Mouse (Mus musculus): ENCODE data around the gene Olfr1116. TPM values are rescaled to one million over a fixed set of nuclear protein-coding genes. Genes with fewer than 3 reads are reported as not detected.
"Not testable (repeated sequence)": the region's sequence is repeated elsewhere in the genome, so short reads cannot be mapped to it uniquely, and the experiment has no call there.

The Olfr1116 gene
- polyA plus RNA-seq (2014; fragmentation: Nextera tagmentation; extraction: Ambion mirVana): not detected in 2 replicates

DNA sequence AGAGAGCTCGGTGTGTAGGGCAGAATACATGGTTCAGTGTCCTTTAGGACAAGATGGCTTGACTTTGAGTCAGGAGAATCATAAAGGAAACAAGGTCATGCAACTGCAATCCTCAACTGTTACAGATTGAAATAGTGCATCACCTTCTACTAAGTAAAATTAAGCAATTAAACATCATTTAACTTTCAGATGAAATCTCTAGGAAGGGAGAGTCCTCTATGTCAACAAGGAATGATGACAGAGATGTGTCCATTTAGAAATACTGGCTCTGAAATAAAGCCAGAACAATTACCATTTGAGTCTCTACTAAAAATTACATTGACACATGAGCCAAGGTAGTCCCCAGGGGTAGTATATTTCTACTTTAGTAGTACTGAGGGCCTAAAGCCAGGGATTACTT lies at the start of gene Olfr1116:
Olfr1116 (plus strand) TSS at position 301 of the 400 bp plus-strand sequence.
- Histone ChIP-seq H3K9me3 (ENCODE audit: control insufficient read depth, low read depth, low read length) (no peaks in the 10 kb centered on the region), H3K27me3 (ENCODE audit: control insufficient read depth, insufficient read depth, low read length) (no peaks in the 10 kb centered on the region), H3K36me3 (ENCODE audit: control insufficient read depth, insufficient read depth, low read length) (no peaks in the 10 kb centered on the region), H3K27ac (ENCODE audit: low read length) (no peak within 1 kb of the TSS), H3K4me3 (ENCODE audit: low read depth, low read length) (no peak within 1 kb of the TSS), H3K4me1 (ENCODE audit: control insufficient read depth, insufficient read depth, low read length) (no peaks in the 10 kb centered on the region), H3K4me2 (replicated peaks; ENCODE audit: low read depth, low read length) (no peak within 1 kb of the TSS), H3K9ac (replicated peaks; ENCODE audit: low read depth, low read length) (no peak within 1 kb of the TSS)
- WGBS: 93% methylated on average over 1 of the region's 1 CpGs
- ATAC-seq (ENCODE audit: insufficient number of reproducible peaks, insufficient read depth, low FRiP score, low read depth): no peak

DNA sequence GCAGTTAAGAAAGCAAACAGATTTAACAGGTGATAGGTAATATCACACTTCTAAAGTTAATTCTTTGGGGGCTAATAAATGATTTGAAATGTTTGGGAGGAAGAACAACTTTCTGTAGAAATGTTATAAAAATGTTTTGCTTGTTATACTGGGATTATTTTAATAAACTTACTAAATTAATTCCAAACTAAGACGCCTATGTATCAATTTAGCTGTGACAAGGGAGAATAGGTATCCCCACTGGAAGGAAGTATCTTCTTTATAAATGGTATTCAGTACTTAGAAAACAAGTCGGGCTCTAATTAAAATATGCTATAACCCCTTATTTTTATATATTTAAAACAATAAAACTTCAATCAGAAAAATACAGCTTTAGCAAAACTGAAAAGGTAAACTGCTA lies 19.6 kb upstream of the Olfr1116 start, which contains the start of gene Olfr1115:
Olfr1115 (plus strand) TSS at position 301 of the 400 bp plus-strand sequence.
- 81% methylated on average over 2 of the region's 2 CpGs for WGBS
- Histone ChIP-seq H3K4me1 (ENCODE audit: control insufficient read depth, insufficient read depth, low read length) (no peaks in the 10 kb centered on the region), H3K27ac (ENCODE audit: low read length) (no peak within 1 kb of the TSS), H3K9me3 (ENCODE audit: control insufficient read depth, low read depth, low read length) (no peaks in the 10 kb centered on the region), H3K36me3 (ENCODE audit: control insufficient read depth, insufficient read depth, low read length) (no peaks in the 10 kb centered on the region), H3K9ac (replicated peaks; ENCODE audit: low read depth, low read length) (no peak within 1 kb of the TSS), H3K27me3 (ENCODE audit: control insufficient read depth, insufficient read depth, low read length) (no peaks in the 10 kb centered on the region), H3K4me3 (ENCODE audit: low read depth, low read length) (no peak within 1 kb of the TSS), H3K4me2 (replicated peaks; ENCODE audit: low read depth, low read length) (no peak within 1 kb of the TSS)
- no peak for ATAC-seq (ENCODE audit: insufficient number of reproducible peaks, insufficient read depth, low FRiP score, low read depth)

DNA sequence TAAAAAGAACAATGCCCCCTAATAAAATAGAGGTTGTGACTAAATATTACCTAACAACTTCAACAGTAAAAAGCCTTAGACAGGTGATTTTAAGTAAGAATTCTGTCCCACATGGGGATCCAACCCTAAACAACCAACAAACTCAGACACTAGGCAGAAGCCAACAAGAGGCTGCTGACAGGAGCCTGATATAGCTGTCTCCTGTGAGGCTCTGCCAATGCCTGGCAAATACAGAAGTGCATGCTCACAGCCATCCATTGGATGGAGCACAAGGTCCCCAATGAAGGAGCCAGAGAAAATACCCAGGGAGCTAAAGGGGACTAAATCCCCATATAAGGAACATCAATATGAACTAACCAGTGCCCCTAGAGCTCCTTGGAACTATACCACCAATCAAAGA lies 26.6 kb downstream of the Olfr1116 start:
- H3K4me1 ChIP-seq (ENCODE audit: control insufficient read depth, insufficient read depth, low read length); H3K27me3 ChIP-seq (ENCODE audit: control insufficient read depth, insufficient read depth, low read length); H3K9me3 ChIP-seq (ENCODE audit: control insufficient read depth, low read depth, low read length); ATAC-seq (ENCODE audit: insufficient number of reproducible peaks, insufficient read depth, low FRiP score, low read depth); H3K27ac ChIP-seq (ENCODE audit: low read length); H3K9ac ChIP-seq (replicated peaks; ENCODE audit: low read depth, low read length); H3K4me3 ChIP-seq (ENCODE audit: low read depth, low read length); H3K4me2 ChIP-seq (replicated peaks; ENCODE audit: low read depth, low read length); H3K36me3 ChIP-seq (ENCODE audit: control insufficient read depth, insufficient read depth, low read length): not testable (repeated sequence)

DNA sequence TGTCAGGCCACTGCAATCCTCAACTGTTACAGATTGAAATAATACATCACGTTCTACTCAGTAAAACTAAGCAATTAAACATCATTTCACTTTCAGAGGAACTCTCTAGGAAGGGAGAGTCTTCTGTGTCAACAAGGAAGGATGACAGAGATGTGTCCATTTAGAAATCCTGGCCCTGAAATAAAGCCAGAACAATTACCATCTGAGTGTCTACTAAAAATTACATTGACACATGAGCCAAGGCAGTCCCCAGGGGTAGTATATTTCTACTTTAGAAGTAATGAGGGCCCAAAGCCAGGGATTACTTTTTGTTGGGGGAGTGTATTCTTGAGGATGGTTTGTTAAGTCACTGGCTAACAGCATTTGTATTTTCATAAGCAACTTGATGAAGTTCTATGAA lies 39.9 kb downstream of the Olfr1116 start, which contains the start of gene Olfr1118:
Olfr1118 (plus strand) TSS at position 301 of the 400 bp plus-strand sequence.
- no peak within 1 kb of the TSS for H3K9ac ChIP-seq (replicated peaks; ENCODE audit: low read depth, low read length)
- no peaks in the 10 kb centered on the region for H3K27me3 ChIP-seq (ENCODE audit: control insufficient read depth, insufficient read depth, low read length)
- no peak for ATAC-seq (ENCODE audit: insufficient number of reproducible peaks, insufficient read depth, low FRiP score, low read depth)
- no peak within 1 kb of the TSS for H3K27ac ChIP-seq (ENCODE audit: low read length)
- H3K36me3 ChIP-seq (ENCODE audit: control insufficient read depth, insufficient read depth, low read length): no peaks in the 10 kb centered on the region
- H3K4me2 ChIP-seq (replicated peaks; ENCODE audit: low read depth, low read length): no peak within 1 kb of the TSS
- H3K4me3 ChIP-seq (ENCODE audit: low read depth, low read length): no peak within 1 kb of the TSS
- H3K9me3 ChIP-seq (ENCODE audit: control insufficient read depth, low read depth, low read length): no peaks in the 10 kb centered on the region
- WGBS: 69% methylated on average over 1 of the region's 1 CpGs
- H3K4me1 ChIP-seq (ENCODE audit: control insufficient read depth, insufficient read depth, low read length): no peaks in the 10 kb centered on the region

Small RNA genes within 50 kb of the gene (microRNA-seq; reads per million reads assigned to microRNA genes)
- gene Gm27438: not detected

Other genes with a start within 250 kb of the Olfr1116 start
- not detected in 2 replicates for gene Olfr1104, start 240.5 kb upstream of the Olfr1116 start, polyA plus RNA-seq (2014; fragmentation: Nextera tagmentation; extraction: Ambion mirVana)
- not detected in 2 replicates for gene Olfr1105, start 231.0 kb upstream of the Olfr1116 start, polyA plus RNA-seq (2014; fragmentation: Nextera tagmentation; extraction: Ambion mirVana)
- not detected in 2 replicates for gene Olfr1106, start 215.3 kb upstream of the Olfr1116 start, polyA plus RNA-seq (2014; fragmentation: Nextera tagmentation; extraction: Ambion mirVana)
- not detected in 2 replicates for gene Olfr1107, start 191.7 kb upstream of the Olfr1116 start, polyA plus RNA-seq (2014; fragmentation: Nextera tagmentation; extraction: Ambion mirVana)
- gene Olfr1109, start 171.5 kb upstream of the Olfr1116 start, polyA plus RNA-seq (2014; fragmentation: Nextera tagmentation; extraction: Ambion mirVana): not detected in 2 replicates
- not detected in 2 replicates for gene Olfr259, start 153.0 kb upstream of the Olfr1116 start, polyA plus RNA-seq (2014; fragmentation: Nextera tagmentation; extraction: Ambion mirVana)
- not detected in 2 replicates for gene Olfr1110, start 127.2 kb upstream of the Olfr1116 start, polyA plus RNA-seq (2014; fragmentation: Nextera tagmentation; extraction: Ambion mirVana)
- gene Olfr1111, start 114.9 kb upstream of the Olfr1116 start, polyA plus RNA-seq (2014; fragmentation: Nextera tagmentation; extraction: Ambion mirVana): not detected in 2 replicates
- not detected in 2 replicates for gene Olfr1112, start 79.7 kb upstream of the Olfr1116 start, polyA plus RNA-seq (2014; fragmentation: Nextera tagmentation; extraction: Ambion mirVana)
- gene Olfr1113, start 58.6 kb upstream of the Olfr1116 start, polyA plus RNA-seq (2014; fragmentation: Nextera tagmentation; extraction: Ambion mirVana): not detected in 2 replicates
- not detected in 2 replicates for gene Olfr1115, start 19.5 kb upstream of the Olfr1116 start, polyA plus RNA-seq (2014; fragmentation: Nextera tagmentation; extraction: Ambion mirVana)
- not detected in 2 replicates for gene Olfr1118, start 40.0 kb downstream of the Olfr1116 start, polyA plus RNA-seq (2014; fragmentation: Nextera tagmentation; extraction: Ambion mirVana)
- gene Olfr1120, start 87.3 kb downstream of the Olfr1116 start, polyA plus RNA-seq (2014; fragmentation: Nextera tagmentation; extraction: Ambion mirVana): not detected in 2 replicates
- gene Olfr1121, start 102.4 kb downstream of the Olfr1116 start, polyA plus RNA-seq (2014; fragmentation: Nextera tagmentation; extraction: Ambion mirVana): not detected in 2 replicates
- not detected in 2 replicates for gene Olfr1122, start 118.3 kb downstream of the Olfr1116 start, polyA plus RNA-seq (2014; fragmentation: Nextera tagmentation; extraction: Ambion mirVana)
- not detected in 2 replicates for gene Olfr1123, start 149.1 kb downstream of the Olfr1116 start, polyA plus RNA-seq (2014; fragmentation: Nextera tagmentation; extraction: Ambion mirVana)
- not detected in 2 replicates for gene Olfr1124, start 162.7 kb downstream of the Olfr1116 start, polyA plus RNA-seq (2014; fragmentation: Nextera tagmentation; extraction: Ambion mirVana)
- not detected in 2 replicates for gene Olfr1126, start 186.4 kb downstream of the Olfr1116 start, polyA plus RNA-seq (2014; fragmentation: Nextera tagmentation; extraction: Ambion mirVana)
- not detected in 2 replicates for gene Pramel7, start 229.6 kb downstream of the Olfr1116 start, polyA plus RNA-seq (2014; fragmentation: Nextera tagmentation; extraction: Ambion mirVana)
- not detected in 2 replicates for gene Pramel6, start 239.0 kb downstream of the Olfr1116 start, polyA plus RNA-seq (2014; fragmentation: Nextera tagmentation; extraction: Ambion mirVana)

Data from stomach, embryonic 14.5 days (tissue).